Mouse (Mus musculus): ENCODE measurements around the gene Arl16. TPM values are rescaled to one million over a fixed set of nuclear protein-coding genes. Genes with fewer than 3 reads are reported as not detected.
A peak's percentile ranks its signal among the peaks of the same experiment; 100 is the strongest.

Gene Arl16
- polyA plus RNA-seq, 1 experiment from 2014 or later = 36.3 TPM

GRCm38 (mm10) chr11:120454965-120455364 lies 12.4 kb downstream of the Arl16 start:
- in situ Hi-C loops (cut with MboI; ENCODE audit: low pct_unique_long_range_greater_than_20kb) = no loop called here
- ChIA-PET CTCF (no interaction called here), POLR2A (no interaction called here)
- no peaks in the 10 kb centered on the region for H3K27me3 ChIP-seq
- DNase-seq (ENCODE audit: low read depth, low spot score) = no peak
- no peak for TF ChIP-seq CTCF (IDR thresholded peaks at IDR 0.05)
- ATAC-seq = no peak

GRCm38 (mm10) chr11:120453306-120453705 lies 14.1 kb downstream of the Arl16 start, which contains the start of gene Pde6g:
Gene Pde6g, minus strand, starts transcription at chr11:120453500.
- in situ Hi-C loops (cut with MboI; ENCODE audit: low pct_unique_long_range_greater_than_20kb) = no loop called here
- TF ChIP-seq CTCF (IDR thresholded peaks at IDR 0.05) = no peak
- ChIA-PET CTCF (no interaction called here), POLR2A (interaction anchor here (0.9 kb wide), 1 partner anchor 14 kb away, joined by 3 read pairs; the partner anchor contains the start of gene Arl16)
- ATAC-seq (no peak), DNase-seq (ENCODE audit: low read depth, low spot score) (no peak)
- no peaks in the 10 kb centered on the region for H3K27me3 ChIP-seq

DNA sequence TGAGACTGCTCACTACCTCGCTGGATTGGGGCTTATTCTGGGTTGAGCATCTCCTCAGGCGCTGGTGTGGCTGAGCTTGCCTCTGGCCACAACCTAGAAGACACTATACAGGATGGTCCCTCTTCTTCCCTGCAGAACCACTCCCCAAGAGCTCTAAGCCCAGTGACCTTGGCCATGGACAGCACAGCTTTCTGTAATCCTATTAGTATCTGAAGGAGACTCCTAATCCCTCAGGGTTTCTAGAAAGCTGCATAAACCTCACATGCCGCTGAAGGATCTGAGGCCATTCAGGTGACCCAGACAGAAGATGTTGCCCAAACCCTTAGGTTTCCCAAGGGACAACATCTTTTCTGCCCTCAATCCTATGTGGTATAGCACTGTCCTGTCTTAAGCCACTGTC lies 15.2 kb downstream of the Arl16 start:
- H3K27me3 ChIP-seq = no peaks in the 10 kb centered on the region
- in situ Hi-C loops (cut with MboI; ENCODE audit: low pct_unique_long_range_greater_than_20kb) = no loop called here
- DNase-seq (ENCODE audit: low read depth, low spot score) (no peak), ATAC-seq (no peak)
- TF ChIP-seq CTCF (IDR thresholded peaks at IDR 0.05) = no peak
- POLR2A ChIA-PET = interaction anchor here (0.9 kb wide), 1 partner anchor 15 kb away, joined by 3 read pairs; the partner anchor contains the start of gene Arl16
- CTCF ChIA-PET = no interaction called here

DNA sequence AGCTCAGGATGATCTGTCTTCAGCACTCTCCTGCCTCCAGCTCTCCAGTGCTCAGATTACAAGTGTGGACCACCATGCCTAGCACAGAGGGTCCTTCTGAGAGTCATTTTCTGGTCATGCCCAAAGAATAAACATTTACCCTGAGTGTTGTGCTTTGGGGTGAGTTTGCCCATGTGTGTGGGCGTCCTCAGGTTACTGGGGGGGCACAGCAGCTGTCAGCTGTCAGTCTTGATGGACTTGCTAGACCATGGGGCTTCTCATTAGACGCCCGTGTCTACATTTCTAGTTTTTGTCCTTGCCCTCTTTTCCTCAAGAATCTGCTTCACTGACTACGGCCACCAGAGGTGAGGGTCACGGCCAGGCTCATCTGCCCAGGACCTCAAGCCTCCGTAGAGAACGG lies 20.2 kb downstream of the Arl16 start:
- no peak for TF ChIP-seq CTCF (IDR thresholded peaks at IDR 0.05)
- no peak for ATAC-seq
- no peak for DNase-seq (ENCODE audit: low read depth, low spot score)
- CTCF ChIA-PET = interaction anchor here (1.9 kb wide), 1 partner anchor 9 kb away, joined by 4 read pairs; the partner anchor contains the start of gene Nploc4
- POLR2A ChIA-PET = no interaction called here
- H3K27me3 ChIP-seq = no peaks in the 10 kb centered on the region
- in situ Hi-C loops (cut with MboI; ENCODE audit: low pct_unique_long_range_greater_than_20kb) = no loop called here

DNA sequence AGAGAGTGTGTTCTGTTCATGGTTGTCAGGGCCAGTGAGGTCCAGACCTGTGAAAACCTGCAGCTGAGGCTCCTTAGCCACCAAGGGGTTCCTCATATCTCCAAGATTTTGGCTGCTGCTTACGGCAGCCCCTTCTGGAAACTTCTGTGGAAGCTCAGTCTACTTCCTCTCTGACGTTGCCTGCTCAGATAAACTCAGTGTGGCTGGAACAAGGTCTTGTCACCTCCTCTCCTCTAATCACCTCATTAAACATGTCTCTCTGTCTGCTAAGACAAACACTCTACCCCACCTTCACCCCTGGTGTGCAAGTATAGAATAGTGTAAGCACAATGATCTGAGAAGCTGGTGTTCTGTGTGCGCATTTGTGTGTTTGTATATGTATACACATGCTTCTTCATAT lies 21.9 kb downstream of the Arl16 start:
- TF ChIP-seq CTCF (IDR thresholded peaks at IDR 0.05) = no peak
- DNase-seq (ENCODE audit: low read depth, low spot score) = no peak
- CTCF ChIA-PET = no interaction called here
- in situ Hi-C loops (cut with MboI; ENCODE audit: low pct_unique_long_range_greater_than_20kb) = no loop called here
- no peak for ATAC-seq
- no peaks in the 10 kb centered on the region for H3K27me3 ChIP-seq
- POLR2A ChIA-PET = no interaction called here

GRCm38 (mm10) chr11:120444106-120444505 lies 23.3 kb downstream of the Arl16 start:
- POLR2A ChIA-PET = no interaction called here

DNA sequence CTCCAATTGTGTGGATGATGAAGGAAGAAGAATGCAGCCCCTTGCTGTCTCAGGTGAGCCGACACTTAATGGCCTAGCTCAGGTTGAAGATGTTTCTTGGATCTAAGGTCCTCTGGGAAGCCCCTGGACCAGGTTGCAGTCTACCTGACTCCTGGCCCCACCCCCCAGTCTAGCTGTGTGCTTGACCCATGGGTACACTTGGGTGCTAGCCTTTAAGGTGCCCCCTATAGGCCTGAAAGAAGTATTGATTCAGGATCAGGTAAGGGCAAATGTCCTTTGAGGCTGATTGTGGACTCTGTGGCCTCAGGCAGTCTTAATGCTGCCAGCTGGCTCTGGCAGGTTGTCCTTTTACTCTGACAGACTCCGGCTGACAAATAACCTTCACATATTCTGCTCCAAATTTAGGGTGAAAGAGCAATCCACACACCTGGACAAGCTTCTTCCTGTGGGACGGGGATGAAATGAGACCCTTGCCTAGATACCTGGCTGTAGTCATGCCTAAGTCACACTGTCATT lies 24.6 kb downstream of the Arl16 start:
- CTCF ChIA-PET = no interaction called here
- POLR2A ChIA-PET = interaction anchor here (0.6 kb wide), 1 partner anchor 21 kb away, joined by 4 read pairs; no protein-coding TSS in a partner anchor
- H3K27me3 ChIP-seq = no peaks in the 10 kb centered on the region
- TF ChIP-seq CTCF (IDR thresholded peaks at IDR 0.05) = no peak
- DNase-seq (ENCODE audit: low read depth, low spot score) (no peak), ATAC-seq (no peak)
- in situ Hi-C loops (cut with MboI; ENCODE audit: low pct_unique_long_range_greater_than_20kb) = no loop called here

More at GRCm38 (mm10) chr11:120444106-120444505, 23.3 kb downstream of the Arl16 start:
- H3K27me3 ChIP-seq = no peaks in the 10 kb centered on the region
- in situ Hi-C loops (cut with MboI; ENCODE audit: low pct_unique_long_range_greater_than_20kb) = no loop called here
- TF ChIP-seq CTCF (IDR thresholded peaks at IDR 0.05) = no peak
- CTCF ChIA-PET = no interaction called here
- ATAC-seq (no peak), DNase-seq (ENCODE audit: low read depth, low spot score) (no peak)

GRCm38 (mm10) chr11:120442344-120442743 lies 25.1 kb downstream of the Arl16 start, which contains the start of gene Tspan10:
Gene Tspan10, plus strand, starts transcription at chr11:120442644.
- no peak for DNase-seq (ENCODE audit: low read depth, low spot score)
- in situ Hi-C loops (cut with MboI; ENCODE audit: low pct_unique_long_range_greater_than_20kb) = no loop called here
- CTCF ChIA-PET = no interaction called here

DNA sequence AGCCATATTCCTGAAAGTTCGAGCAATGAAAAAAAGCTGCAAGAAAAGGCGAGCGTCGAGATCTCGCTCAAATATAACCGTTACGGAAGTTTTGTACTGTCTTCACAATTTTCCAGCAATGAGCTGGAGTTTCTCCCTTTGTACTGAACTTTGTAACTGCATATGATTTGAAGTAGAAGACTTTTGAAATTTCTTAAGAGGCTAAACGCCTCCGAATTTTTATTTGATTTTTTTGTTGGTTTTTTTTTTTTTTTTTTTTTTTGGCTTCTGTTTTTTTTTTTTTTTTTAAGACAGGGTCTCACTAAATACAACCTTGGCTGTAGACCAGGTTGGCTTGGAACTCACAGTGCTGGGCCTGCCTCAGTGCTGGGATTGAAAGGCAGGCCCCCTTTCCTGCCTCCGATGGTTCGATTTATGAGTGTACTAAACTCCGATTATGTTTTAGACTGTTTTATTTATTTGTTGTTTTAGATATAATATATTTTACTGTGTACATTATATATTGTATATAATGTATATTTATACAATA lies 29.5 kb downstream of the Arl16 start:
- no peaks in the 10 kb centered on the region for H3K27me3 ChIP-seq
- DNase-seq (ENCODE audit: low read depth, low spot score) (no peak), ATAC-seq (no peak)
- CTCF ChIA-PET = interaction anchor here (0.6 to 1.5 kb wide), 2 partner anchors 9 to 262 kb away, joined by 3 to 4 read pairs; no protein-coding TSS in a partner anchor
- POLR2A ChIA-PET = interaction anchor here (0.8 kb wide), 1 partner anchor 16 kb away, joined by 5 read pairs; no protein-coding TSS in a partner anchor
- in situ Hi-C loops (cut with MboI; ENCODE audit: low pct_unique_long_range_greater_than_20kb) = no loop called here
- TF ChIP-seq CTCF (IDR thresholded peaks at IDR 0.05) = no peak

More at GRCm38 (mm10) chr11:120442344-120442743, 25.1 kb downstream of the Arl16 start, which contains the start of gene Tspan10:
- no peak for TF ChIP-seq CTCF (IDR thresholded peaks at IDR 0.05)
- no peak for ATAC-seq
- no peaks in the 10 kb centered on the region for H3K27me3 ChIP-seq
- POLR2A ChIA-PET = no interaction called here

GRCm38 (mm10) chr11:120437152-120437856 lies 30.1 kb downstream of the Arl16 start, which contains the start of gene Nploc4:
Gene Nploc4, minus strand, starts transcription at chr11:120437708.
- TF ChIP-seq CTCF (IDR thresholded peaks at IDR 0.05) = no peak
- ChIA-PET CTCF (interaction anchor here (0.6 to 1.5 kb wide), 4 partner anchors 10 to 261 kb away, joined by 3 to 4 read pairs (median 4); no protein-coding TSS in a partner anchor), POLR2A (interaction anchor here (0.7 to 1.2 kb wide), 3 partner anchors 15 to 31 kb away, joined by 3 to 5 read pairs (median 5); partner anchors contain the start of genes Arl16, Ccdc137 and Oxld1)
- in situ Hi-C loops (cut with MboI; ENCODE audit: low pct_unique_long_range_greater_than_20kb) = no loop called here
- DNase-seq (ENCODE audit: low read depth, low spot score) = no peak
- peak; percentile 26 for ATAC-seq
- H3K27me3 ChIP-seq = no peaks in the 10 kb centered on the region

DNA sequence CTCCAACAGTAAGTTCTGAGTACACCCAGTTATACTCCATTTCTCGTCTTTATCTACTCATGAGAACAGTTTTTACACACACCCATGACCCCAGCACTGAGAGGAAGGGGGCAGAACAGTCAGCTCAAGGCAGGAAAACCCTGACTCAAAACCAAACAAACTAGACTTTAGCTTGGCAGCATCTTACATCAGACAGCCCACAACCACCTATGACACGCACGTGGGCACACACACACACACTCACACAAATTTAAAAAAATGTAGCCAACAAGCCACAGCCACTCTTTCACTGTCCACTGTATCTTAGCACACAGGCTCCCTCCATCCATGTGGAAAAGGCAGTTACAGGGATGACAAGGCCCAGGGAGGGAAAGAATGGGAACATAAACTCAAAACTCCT lies 40.7 kb downstream of the Arl16 start:
- DNase-seq (ENCODE audit: low read depth, low spot score) = no peak
- ChIA-PET POLR2A (no interaction called here), CTCF (no interaction called here)
- no peak for TF ChIP-seq CTCF (IDR thresholded peaks at IDR 0.05)
- in situ Hi-C loops (cut with MboI; ENCODE audit: low pct_unique_long_range_greater_than_20kb) = no loop called here
- no peaks in the 10 kb centered on the region for H3K27me3 ChIP-seq
- ATAC-seq = no peak
